Mouse (Mus musculus): ENCODE measurements at regions not wholly inside any gene's neighbourhood (a gene's known extent, or its start where the extent isn't known, plus 50 kb on each side); places are given as distances from the start of the nearest gene placed in this dataset.

GRCm38 (mm10) chr12:71749668-71750067 lies 81.2 kb upstream of the Daam1 start:
- TF ChIP-seq POLR2A (IDR thresholded peaks at IDR 0.05; ENCODE audit: borderline replicate concordance, extremely low read depth, insufficient read depth, insufficient read length, poor library complexity, severe bottlenecking) (no peak), CTCF (IDR thresholded peaks at IDR 0.05; ENCODE audit: borderline replicate concordance, extremely low read depth, insufficient read depth, insufficient read length) (no peak)

Measured in brain, embryonic 14.5 days (tissue).